Comparison of ENCODE assay signal across 26 mouse cellular contexts in the genomic region with DNA sequence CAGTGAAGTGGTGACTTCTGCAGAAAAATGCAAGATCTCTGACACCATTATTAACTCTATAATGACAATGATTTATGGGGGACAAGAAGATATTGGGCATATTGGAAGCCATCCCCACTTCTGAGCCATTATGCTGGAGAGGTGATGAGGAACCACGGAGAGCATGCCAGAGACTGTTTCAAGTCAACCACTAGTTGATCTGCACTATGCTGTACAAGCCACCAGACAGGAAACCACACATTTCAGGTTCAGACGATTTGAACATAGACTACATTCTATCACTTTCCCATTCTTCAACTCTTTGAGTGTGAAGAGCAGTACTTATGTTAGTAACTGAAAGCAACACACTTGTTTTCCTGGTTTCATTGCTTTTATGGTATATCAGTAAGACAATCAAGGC.
"Had no signal": no experiment of that assay in that cellular context is flagged by ENCODE, and none has a peak within 500 bp of the region (broad histone marks: within the 10 kb centered on the region; RNA-seq: fewer than 3 reads in every experiment).

No protein-coding gene starts in this region.

- DNase-seq: gastrocnemius, postnatal 14 days; gastrocnemius, postnatal 36 days; heart, adult 18-20 months; heart, postnatal 14 days; heart, postnatal 36 days; kidney, adult 18-20 months; kidney, adult 8-10 months; kidney, postnatal 10 days; kidney, postnatal 25 days; kidney, postnatal 4 days; layer of hippocampus, postnatal 36 days; left cerebral cortex, postnatal 4 days had no signal

- H3K27ac ChIP-seq: heart, embryonic 13.5 days; heart, embryonic 15.5 days; hindbrain, embryonic 10.5 days; hindbrain, embryonic 12.5 days; hindbrain, embryonic 14.5 days; intestine, embryonic 15.5 days; layer of hippocampus, adult 2 months; limb, embryonic 13.5 days; limb, embryonic 15.5 days; liver, embryonic 12.5 days; liver, embryonic 14.5 days had no signal

- H3K4me1 ChIP-seq: heart, embryonic 13.5 days; heart, embryonic 15.5 days; hindbrain, embryonic 10.5 days; hindbrain, embryonic 12.5 days; intestine, embryonic 15.5 days; limb, embryonic 13.5 days; limb, embryonic 15.5 days; liver, embryonic 12.5 days had no signal

- ATAC-seq: hindbrain, embryonic 16.5 days; inflammation-experienced regulatory T-cells, adult 6 months; intestine, embryonic 15.5 days; intestine, postnatal 0 days; liver, embryonic 12.5 days had no signal

- H3K4me3 ChIP-seq: heart, embryonic 13.5 days; heart, embryonic 15.5 days; hindbrain, embryonic 10.5 days; hindbrain, embryonic 12.5 days; intestine, embryonic 15.5 days; layer of hippocampus, adult 2 months; limb, embryonic 13.5 days; limb, embryonic 15.5 days; liver, embryonic 12.5 days had no signal
